Mouse (Mus musculus) B cell, adult 67 days (primary cell): ENCODE data around the gene Ints14. TPM values are rescaled to one million over a fixed set of nuclear protein-coding genes. Genes with fewer than 3 reads are reported as not detected.

Source experiments
- total RNA-seq, 2 experiments: library from RNA; stranded (reverse); gene quantifications; 4 replicates each; pipeline ENCODE4 v1.2.4; 2023

Ints14 gene
- 10 to 100 TPM; 30.6 to 33.5 TPM for total RNA-seq

GRCm38 (mm10) chr9:64960117-64960977 is at the start of gene Ints14:
Ints14 (plus strand) TSS chr9:64960905.

DNA sequence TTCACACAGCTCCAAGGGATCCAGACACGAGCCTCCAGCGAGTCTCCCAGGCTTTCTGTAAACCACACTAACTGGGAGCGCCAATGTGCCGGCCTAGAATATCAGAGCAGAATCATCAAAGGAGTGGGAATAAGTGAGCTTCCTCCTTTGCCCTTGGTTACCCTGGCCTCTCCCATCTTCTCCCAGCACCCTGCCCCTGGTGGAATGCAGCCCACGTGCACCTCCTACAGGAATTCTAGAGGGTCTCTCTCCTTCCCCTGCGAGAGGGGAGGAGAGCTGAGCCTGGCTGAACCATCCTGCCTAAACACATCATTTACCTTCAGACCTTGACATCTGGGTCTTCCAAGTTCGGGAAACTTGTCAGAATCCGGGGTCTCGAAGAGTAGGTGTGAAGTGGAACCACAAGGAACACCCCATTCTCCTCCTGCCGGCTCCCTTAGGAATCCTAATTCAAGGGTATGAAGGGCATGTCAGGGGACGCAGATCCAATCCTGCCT is 9.5 kb upstream of the Ints14 start, which contains the start of gene Slc24a1:
Gene Slc24a1, minus strand, starts transcription at position 447 of the 497 bp plus-strand sequence.

GRCm38 (mm10) chr9:65020991-65021886 is 60.5 kb downstream of the Ints14 start, which contains the start of gene Hacd3:
Hacd3 (minus strand) TSS chr9:65021693.

GRCm38 (mm10) chr9:65032269-65033108 is 71.8 kb downstream of the Ints14 start, which contains the start of gene Dpp8:
Dpp8 (plus strand) TSS chr9:65032414.

Other genes starting within 250 kb of the Ints14 start
- gene Rab11a, start 223.1 kb upstream of the Ints14 start, total RNA-seq = 100 to 1,000 TPM; 124 to 126 TPM
- gene Dennd4a, start 149.6 kb upstream of the Ints14 start, total RNA-seq = 100 to 1,000 TPM; 176 to 223 TPM
- gene Slc24a1, start 9.3 kb upstream of the Ints14 start, total RNA-seq = not detected
- 10 to 100 TPM; 20.0 to 22.5 TPM for gene Hacd3, start 60.8 kb downstream of the Ints14 start, total RNA-seq
- 100 to 1,000 TPM; 102 to 104 TPM for gene Dpp8, start 71.5 kb downstream of the Ints14 start, total RNA-seq
- under 1 TPM; 0.12 to 0.15 TPM for gene Igdcc4, start 140.6 kb downstream of the Ints14 start, total RNA-seq
- gene Igdcc3, start 180.3 kb downstream of the Ints14 start, total RNA-seq = not detected
- 1 to 10 TPM; 5.7 to 8.7 TPM for gene Parp16, start 234.4 kb downstream of the Ints14 start, total RNA-seq